Mouse (Mus musculus) kidney, embryonic 14.5 days (tissue): Measurements from ENCODE around the gene Ppp1r35. TPM values are rescaled to one million over a fixed set of nuclear protein-coding genes. Genes with fewer than 3 reads are reported as not detected.

Experiments used
- ATAC-seq: fragments of 200-750 bp; cut with Nextera tagmentation; 2 replicates; pipeline ENCODE4 v1.8.0; 2017; ENCODE audit warnings: moderate number of reproducible peaks, mild to moderate bottlenecking, moderate TSS enrichment, moderate library complexity; ENCODE audit not compliant: low FRiP score, low TSS enrichment
- H3K27ac ChIP-seq: fragments of 300-500 bp; sonication (generic); 2 replicates; pipeline ENCODE4 v1.5.1; 2014; ENCODE audit warnings: low read depth, mild to moderate bottlenecking, low read length, moderate library complexity, mixed read lengths
- H3K27me3 ChIP-seq: fragments of 300-500 bp; sonication (generic); 2 replicates; pipeline ENCODE4 v1.6.1; 2014; ENCODE audit warnings: mild to moderate bottlenecking, low read length; ENCODE audit not compliant: control insufficient read depth, insufficient read depth
- H3K36me3 ChIP-seq: fragments of 300-500 bp; sonication (generic); 2 replicates; pipeline ENCODE4 v1.6.1; 2014; ENCODE audit warnings: low read length, mixed read lengths; ENCODE audit not compliant: control insufficient read depth, insufficient read depth
- H3K4me1 ChIP-seq: fragments of 300-500 bp; sonication (generic); 2 replicates; pipeline ENCODE4 v1.6.1; 2014; ENCODE audit warnings: low read length, mixed read lengths; ENCODE audit not compliant: control insufficient read depth, insufficient read depth
- H3K4me2 ChIP-seq: fragments of 300-500 bp; sonication (generic); replicated peaks from 2 replicates; pipeline ENCODE4 v1.6.1; 2014; ENCODE audit warnings: low read depth, mild to moderate bottlenecking, low read length
- H3K4me3 ChIP-seq: fragments of 300-500 bp; sonication (generic); 2 replicates; pipeline ENCODE4 v1.5.1; 2014; ENCODE audit warnings: mild to moderate bottlenecking, low read length
- H3K9ac ChIP-seq: fragments of 300-500 bp; sonication (generic); 2 replicates; pipeline ENCODE4 v1.6.1; 2014; ENCODE audit warnings: low read depth, mild to moderate bottlenecking, low read length, moderate library complexity
- H3K9me3 ChIP-seq: fragments of 300-500 bp; sonication (generic); 2 replicates; pipeline ENCODE4 v1.6.1; 2016; ENCODE audit warnings: low read length; ENCODE audit not compliant: control insufficient read depth
- WGBS: fragments of 180-500 bp; shearing (Covaris S2); extraction: QIAGEN DNeasy Blood & Tissue Kit; methylation state at CpG from one replicate; pipeline ENCODE4 v1.1.7; 2014; 5-methylcytosine and 5-hydroxymethylcytosine counted together
- polyA plus RNA-seq: library from polyadenylated mRNA; unstranded; fragments of >200 nt; fragmentation: Nextera tagmentation; extraction: Ambion mirVana; gene quantifications from 2 replicates; pipeline ENCODE4 v1.2.1, GENCODE M21; 2014

The Ppp1r35 gene
- polyA plus RNA-seq, 1 experiment from 2014 or later: 41.6 TPM

- H3K27ac ChIP-seq: peak overlapping the region; percentile 95
- H3K4me1 ChIP-seq: peaks cover 25% of the 10 kb centered on the region
- ATAC-seq: peak; percentile 17
- peaks cover 44% of the 10 kb centered on the region for H3K36me3 ChIP-seq
- no peaks in the 10 kb centered on the region for H3K9me3 ChIP-seq
- peak overlapping the region; percentile 77 for H3K4me2 ChIP-seq
- H3K4me3 ChIP-seq: peak overlapping the region; percentile 87
- WGBS: 3% methylated on average over 49 of the region's 62 CpGs
- H3K9ac ChIP-seq: peak overlapping the region; percentile 97
- H3K27me3 ChIP-seq: no peaks in the 10 kb centered on the region
Measured at GRCm38 (mm10) chr5:137785164-137786031, 6.7 kb downstream of the Ppp1r35 start.

- H3K36me3 ChIP-seq: peaks cover 36% of the 10 kb centered on the region
- H3K9me3 ChIP-seq: no peaks in the 10 kb centered on the region
- H3K27ac ChIP-seq: peak overlapping the region; percentile 95
- H3K4me1 ChIP-seq: peaks cover 25% of the 10 kb centered on the region
- peak; percentile 88 for ATAC-seq
- under 1% methylated on average over 79 of the region's 79 CpGs for WGBS
- H3K4me2 ChIP-seq: peak overlapping the region; percentile 77
- no peaks in the 10 kb centered on the region for H3K27me3 ChIP-seq
- H3K9ac ChIP-seq: peak overlapping the region; percentile 97
- H3K4me3 ChIP-seq: peak overlapping the region; percentile 87
Measured at GRCm38 (mm10) chr5:137786109-137786942, 7.7 kb downstream of the Ppp1r35 start.

GRCm38 (mm10) chr5:137787151-137787928 lies 8.7 kb downstream of the Ppp1r35 start, which contains the start of the genes Mepce and Zcwpw1:
Gene Mepce (minus strand): TSS chr5:137787655.
Gene Zcwpw1 (plus strand): TSS chr5:137787798.
- WGBS: under 1% methylated on average over 47 of the region's 48 CpGs
- Histone ChIP-seq H3K9me3 (no peaks in the 10 kb centered on the region), H3K4me3 (peak within 1 kb of the TSS; percentile 87), H3K9ac (peak within 1 kb of the TSS; percentile 97; the same call in 1 of the 2 replicates), H3K36me3 (peaks cover 26% of the 10 kb centered on the region), H3K27ac (peak within 1 kb of the TSS; percentile 95), H3K4me2 (peak within 1 kb of the TSS; percentile 77), H3K4me1 (peaks cover 25% of the 10 kb centered on the region), H3K27me3 (no peaks in the 10 kb centered on the region)
- peak; percentile 65 for ATAC-seq

GRCm38 (mm10) chr5:137788171-137788570 lies 9.5 kb downstream of the Ppp1r35 start:
- peak overlapping the region; percentile 54; the same call in 1 of the 2 replicates for H3K9ac ChIP-seq
- no peak for ATAC-seq
- peaks cover 17% of the 10 kb centered on the region for H3K36me3 ChIP-seq
- H3K27me3 ChIP-seq: no peaks in the 10 kb centered on the region
- 73% methylated on average over 24 of the region's 24 CpGs for WGBS
- H3K4me3 ChIP-seq: peak overlapping the region; percentile 87
- H3K4me1 ChIP-seq: peaks cover 20% of the 10 kb centered on the region
- no peaks in the 10 kb centered on the region for H3K9me3 ChIP-seq
- no peak overlapping the region for H3K27ac ChIP-seq
- peak overlapping the region; percentile 75 for H3K4me2 ChIP-seq

- H3K27ac ChIP-seq: no peak overlapping the region
- WGBS: 90% methylated on average over 2 of the region's 2 CpGs
- no peak for ATAC-seq
- no peak overlapping the region for H3K4me3 ChIP-seq
- H3K9me3 ChIP-seq: no peaks in the 10 kb centered on the region
- H3K36me3 ChIP-seq: peaks cover 9% of the 10 kb centered on the region
- peaks cover 11% of the 10 kb centered on the region for H3K4me1 ChIP-seq
- H3K27me3 ChIP-seq: no peaks in the 10 kb centered on the region
- H3K4me2 ChIP-seq: no peak overlapping the region
- H3K9ac ChIP-seq: no peak overlapping the region
Measured at GRCm38 (mm10) chr5:137788946-137789531, 10.4 kb downstream of the Ppp1r35 start.

- Histone ChIP-seq H3K4me2 (no peak overlapping the region), H3K9ac (no peak overlapping the region), H3K36me3 (no peaks in the 10 kb centered on the region), H3K9me3 (no peaks in the 10 kb centered on the region), H3K27ac (no peak overlapping the region), H3K27me3 (no peaks in the 10 kb centered on the region), H3K4me1 (no peaks in the 10 kb centered on the region; the same call in 1 of the 2 replicates), H3K4me3 (no peak overlapping the region)
- no peak for ATAC-seq
Measured at GRCm38 (mm10) chr5:137791553-137791952, 12.9 kb downstream of the Ppp1r35 start.

GRCm38 (mm10) chr5:137796606-137797005 lies 18.0 kb downstream of the Ppp1r35 start:
- Histone ChIP-seq H3K4me1 (no peaks in the 10 kb centered on the region), H3K9me3 (no peaks in the 10 kb centered on the region), H3K9ac (no peak overlapping the region), H3K4me3 (no peak overlapping the region), H3K4me2 (no peak overlapping the region), H3K36me3 (no peaks in the 10 kb centered on the region), H3K27ac (no peak overlapping the region), H3K27me3 (no peaks in the 10 kb centered on the region)
- ATAC-seq: no peak
- 72% methylated on average over 3 of the region's 3 CpGs for WGBS

GRCm38 (mm10) chr5:137800917-137801316 lies 22.3 kb downstream of the Ppp1r35 start:
- H3K36me3 ChIP-seq: no peaks in the 10 kb centered on the region
- no peak overlapping the region for H3K9ac ChIP-seq
- no peaks in the 10 kb centered on the region for H3K9me3 ChIP-seq
- no peaks in the 10 kb centered on the region for H3K4me1 ChIP-seq
- no peak overlapping the region for H3K4me3 ChIP-seq
- no peak overlapping the region for H3K27ac ChIP-seq
- H3K4me2 ChIP-seq: no peak overlapping the region
- 82% methylated on average over 3 of the region's 3 CpGs for WGBS
- no peaks in the 10 kb centered on the region for H3K27me3 ChIP-seq
- ATAC-seq: no peak
